Mouse (Mus musculus) erythroblast, embryonic 14.5 days (primary cell): ENCODE data around the gene Prcd. TPM values are rescaled to one million over a fixed set of nuclear protein-coding genes. Genes with fewer than 3 reads are reported as not detected.

ENCODE experiments used
- H3K27me3 ChIP-seq: 2 replicates; pipeline ENCODE4 v1.6.1; 2012; ENCODE audit warnings: inconsistent platforms; ENCODE audit not compliant: control insufficient read depth
- H3K36me3 ChIP-seq: 2 replicates; pipeline ENCODE4 v1.6.1; 2012; ENCODE audit warnings: mild to moderate bottlenecking, inconsistent platforms; ENCODE audit not compliant: control insufficient read depth
- H3K4me1 ChIP-seq: 2 replicates; pipeline ENCODE4 v1.6.1; 2012; ENCODE audit warnings: inconsistent platforms; ENCODE audit not compliant: control insufficient read depth
- H3K4me3 ChIP-seq: replicated peaks from 2 replicates; pipeline ENCODE3; 2012; ENCODE audit warnings: moderate library complexity, mild to moderate bottlenecking, inconsistent platforms
- H3K9me3 ChIP-seq: 2 replicates; pipeline ENCODE4 v1.6.1; 2012; ENCODE audit warnings: low read length, inconsistent platforms, mixed read lengths; ENCODE audit not compliant: control insufficient read depth
- GATA1 ChIP-seq: IDR thresholded peaks from 2 replicates; pipeline ENCODE4 v1.6.1; 2012; ENCODE audit warnings: low read length, inconsistent platforms, mixed read lengths
- TAL1 ChIP-seq: IDR thresholded peaks from 3 replicates; pipeline ENCODE4 v1.6.1; 2012; ENCODE audit warnings: low read length, inconsistent platforms, mixed read lengths
- polyA plus RNA-seq: library from polyadenylated mRNA; stranded (reverse); fragments of >175 nt; gene quantifications from 2 replicates; pipeline ENCODE4 v1.2.3, GENCODE M21; 2012

The Prcd gene
- polyA plus RNA-seq, 1 experiment: not detected

DNA sequence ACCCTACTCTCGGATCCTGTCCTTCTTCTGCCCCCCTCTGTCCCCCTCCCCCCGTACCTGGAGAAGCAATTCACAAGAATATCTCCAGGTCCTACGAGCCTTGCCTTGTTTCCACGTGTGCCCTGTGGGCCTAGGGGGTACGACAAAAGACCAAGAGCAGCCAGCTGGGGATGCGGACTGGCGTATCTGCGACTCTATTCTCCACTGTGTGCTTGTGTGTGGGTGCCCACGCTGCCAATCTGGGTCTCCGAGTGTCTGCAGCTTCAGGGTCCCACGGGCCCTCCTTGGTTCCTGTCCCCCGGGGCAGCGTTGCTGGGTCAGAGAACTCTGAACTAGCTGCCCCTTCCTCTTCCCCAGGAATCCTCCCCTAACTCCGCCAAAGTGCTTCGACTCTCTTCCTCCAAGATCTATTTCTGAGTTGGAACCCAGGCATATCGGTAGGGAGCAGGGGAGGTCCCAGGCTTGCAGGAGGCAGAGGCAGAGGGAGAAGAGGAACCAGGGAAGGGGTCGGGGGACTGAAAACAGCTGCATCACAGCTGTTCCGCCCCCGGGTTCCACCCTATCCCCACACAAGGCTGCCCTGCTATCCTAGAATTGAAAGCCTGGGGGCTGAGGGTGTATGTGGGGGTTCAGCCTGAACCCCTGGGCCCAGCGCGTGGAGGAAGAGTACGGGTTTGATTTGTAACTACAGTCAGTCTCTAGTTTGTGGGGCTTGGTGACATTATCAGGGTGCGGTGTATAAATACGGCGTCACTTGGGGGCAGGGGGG lies 820 bp upstream of the Prcd start:
- peaks cover 65% of the 10 kb centered on the region for H3K27me3 ChIP-seq
- peaks cover 22% of the 10 kb centered on the region for H3K4me1 ChIP-seq
- no peaks in the 10 kb centered on the region for H3K36me3 ChIP-seq
- peaks cover 4% of the 10 kb centered on the region; the same call in 1 of the 2 replicates for H3K9me3 ChIP-seq
- TF ChIP-seq GATA1 (no peak), TAL1 (no peak)
- no peak overlapping the region for H3K4me3 ChIP-seq

DNA sequence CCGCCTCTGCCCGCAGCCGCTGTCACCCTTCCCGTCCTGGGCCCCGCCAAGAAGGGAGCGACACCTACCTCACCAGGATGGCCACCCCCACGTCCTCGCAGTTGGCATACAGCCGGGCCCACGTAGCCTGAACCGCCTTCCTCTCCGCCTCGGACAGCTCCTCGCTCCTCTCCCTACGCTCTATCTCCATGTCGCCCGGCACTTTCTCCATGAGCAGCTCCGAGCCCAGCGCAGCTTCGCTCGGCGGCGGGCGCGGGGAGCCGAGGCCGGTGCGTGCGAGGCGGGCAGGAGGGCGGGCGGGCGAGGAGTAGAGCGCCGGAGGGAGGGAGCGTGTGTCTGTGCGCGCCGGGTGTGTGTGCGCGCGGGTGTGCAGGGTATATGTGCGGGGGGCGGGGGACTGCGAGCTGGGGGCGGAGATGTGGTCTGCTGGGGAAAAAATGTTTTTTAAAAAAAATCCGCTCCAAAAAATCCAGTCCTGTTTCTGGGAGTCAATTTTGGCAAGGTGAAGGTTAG lies 431 bp downstream of the Prcd start:
- no peak for TF ChIP-seq GATA1
- TF ChIP-seq TAL1: no peak
- Histone ChIP-seq H3K4me3 (no peak overlapping the region), H3K9me3 (peaks cover 4% of the 10 kb centered on the region; the same call in 1 of the 2 replicates), H3K4me1 (peaks cover 25% of the 10 kb centered on the region), H3K36me3 (no peaks in the 10 kb centered on the region), H3K27me3 (peaks cover 65% of the 10 kb centered on the region)

DNA sequence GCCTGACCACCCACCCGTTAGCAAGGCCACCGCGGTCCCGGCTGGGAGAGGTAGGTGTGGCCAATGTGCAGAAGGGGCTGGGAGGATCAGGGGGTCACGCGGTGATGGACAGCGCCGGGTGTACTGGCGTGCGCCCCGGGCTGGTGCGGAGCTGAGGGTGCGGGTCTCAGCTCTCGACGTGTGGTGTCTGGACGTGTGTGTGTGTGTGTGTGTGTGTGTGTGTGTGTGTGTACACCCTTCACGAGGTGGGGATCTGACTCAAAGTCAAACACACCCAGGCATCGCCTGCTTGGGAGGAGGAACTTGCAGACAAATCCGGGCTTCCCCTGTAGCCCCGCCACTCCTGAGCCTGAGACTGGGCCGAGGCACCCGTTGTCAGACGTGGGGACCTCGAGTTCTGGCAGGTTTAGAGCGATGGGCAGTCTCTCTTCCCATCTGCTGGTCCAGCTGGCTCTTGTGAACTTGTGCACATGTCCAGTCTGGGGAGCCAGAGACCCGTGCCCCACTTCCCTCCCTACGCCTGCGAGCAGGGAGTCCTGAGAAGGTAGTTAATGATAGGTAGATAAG lies 1.0 kb downstream of the Prcd start, which contains the start of gene Cygb:
Gene Cygb (minus strand): TSS at position 59 of the 567 bp plus-strand sequence.
- Histone ChIP-seq H3K27me3 (peaks cover 62% of the 10 kb centered on the region), H3K9me3 (peaks cover 4% of the 10 kb centered on the region; the same call in 1 of the 2 replicates), H3K36me3 (no peaks in the 10 kb centered on the region), H3K4me3 (no peak within 1 kb of the TSS), H3K4me1 (peaks cover 28% of the 10 kb centered on the region)
- no peak for TF ChIP-seq GATA1
- TF ChIP-seq TAL1: no peak

DNA sequence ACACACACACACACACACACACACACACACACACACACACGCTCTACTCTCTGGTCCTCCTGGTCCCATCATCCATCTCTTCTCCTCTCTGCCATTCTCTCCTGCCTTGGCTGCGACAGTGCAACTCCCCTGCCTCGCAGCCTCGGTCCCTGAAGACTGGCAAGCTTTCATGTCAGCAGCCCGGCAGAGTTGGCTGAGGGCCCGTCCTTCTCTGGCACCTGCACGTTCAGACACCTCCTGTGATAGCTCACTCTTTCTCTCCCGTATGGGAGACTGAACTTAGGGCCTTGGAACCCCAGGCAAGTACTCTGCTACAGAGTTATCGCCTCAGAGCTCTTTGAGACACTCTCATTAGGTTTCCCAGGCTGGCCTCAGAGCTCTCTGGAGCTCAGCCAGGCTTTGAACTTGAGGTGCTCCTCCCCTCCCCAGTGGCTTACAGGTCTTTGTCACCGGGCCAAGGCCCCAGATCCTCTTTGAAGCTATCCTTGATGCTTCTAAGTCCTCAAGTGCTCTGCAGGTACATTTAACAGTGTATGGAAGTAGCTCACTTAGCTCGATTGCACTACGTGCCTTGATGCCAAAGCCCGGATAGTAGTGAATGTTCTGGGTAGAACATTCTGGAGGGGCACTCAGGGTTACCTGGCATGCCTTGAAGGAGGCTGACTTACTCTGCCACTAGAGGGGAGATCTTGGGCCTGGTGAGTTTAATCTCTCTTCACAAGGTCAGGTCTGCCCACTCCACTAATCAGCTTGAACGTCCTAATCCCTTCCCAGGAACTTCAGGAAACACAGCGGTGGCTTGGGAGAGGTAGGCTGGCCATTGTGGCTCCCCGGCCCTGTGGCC lies 3.2 kb downstream of the Prcd start:
- H3K9me3 ChIP-seq: peaks cover 4% of the 10 kb centered on the region; the same call in 1 of the 2 replicates
- H3K27me3 ChIP-seq: peaks cover 54% of the 10 kb centered on the region
- H3K4me3 ChIP-seq: no peak overlapping the region
- TF ChIP-seq TAL1 (no peak), GATA1 (no peak)
- H3K36me3 ChIP-seq: no peaks in the 10 kb centered on the region
- H3K4me1 ChIP-seq: peaks cover 31% of the 10 kb centered on the region

DNA sequence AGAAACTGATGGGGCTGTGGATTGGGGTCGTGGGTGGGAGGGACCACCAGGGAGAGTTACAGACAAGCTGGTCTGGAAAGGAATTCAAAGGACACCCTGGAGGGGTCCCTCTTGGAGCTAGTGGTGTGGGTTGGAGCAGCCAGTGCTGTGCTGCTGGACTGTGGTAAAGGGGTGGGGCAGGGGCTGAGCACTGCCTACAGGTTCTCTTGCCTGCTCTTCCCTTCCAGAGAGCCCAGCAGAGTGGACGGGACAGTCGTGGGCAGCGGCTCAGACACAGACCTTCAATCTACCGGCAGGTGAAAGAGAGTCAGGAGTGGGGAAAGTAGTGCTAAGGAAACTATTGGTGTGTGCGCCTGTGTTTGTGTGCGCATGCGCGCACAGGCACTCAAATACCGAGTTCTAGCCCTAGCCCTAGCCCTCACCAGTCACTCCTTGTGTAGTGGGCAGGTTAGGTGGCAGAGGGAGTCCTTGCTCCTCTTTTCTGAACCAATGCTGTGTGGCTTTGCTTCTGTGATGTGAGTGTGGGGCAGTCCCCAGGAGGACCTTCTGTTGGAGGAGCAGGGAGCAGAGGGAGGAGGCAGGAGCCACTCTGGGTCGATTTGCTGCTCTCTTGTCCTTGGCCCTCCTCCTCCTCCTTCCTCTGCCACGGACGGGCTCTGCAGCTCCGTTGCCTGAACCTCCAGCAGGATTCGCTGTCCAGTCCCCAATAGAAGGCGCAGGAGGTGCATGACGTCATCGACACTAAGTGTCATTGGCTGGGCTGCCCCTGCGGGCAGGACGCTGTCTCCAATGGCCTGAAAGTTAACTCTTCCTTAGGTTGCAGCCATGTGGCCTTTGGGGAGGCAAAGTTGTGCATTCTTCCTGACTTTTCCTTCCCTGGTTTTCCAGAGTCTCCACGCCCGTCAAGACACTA lies 4.2 kb downstream of the Prcd start:
- Histone ChIP-seq H3K4me1 (peaks cover 31% of the 10 kb centered on the region), H3K27me3 (peaks cover 54% of the 10 kb centered on the region), H3K9me3 (peaks cover 4% of the 10 kb centered on the region; the same call in 1 of the 2 replicates), H3K36me3 (no peaks in the 10 kb centered on the region), H3K4me3 (peak overlapping the region; percentile 54)
- TF ChIP-seq GATA1: no peak
- no peak for TF ChIP-seq TAL1

DNA sequence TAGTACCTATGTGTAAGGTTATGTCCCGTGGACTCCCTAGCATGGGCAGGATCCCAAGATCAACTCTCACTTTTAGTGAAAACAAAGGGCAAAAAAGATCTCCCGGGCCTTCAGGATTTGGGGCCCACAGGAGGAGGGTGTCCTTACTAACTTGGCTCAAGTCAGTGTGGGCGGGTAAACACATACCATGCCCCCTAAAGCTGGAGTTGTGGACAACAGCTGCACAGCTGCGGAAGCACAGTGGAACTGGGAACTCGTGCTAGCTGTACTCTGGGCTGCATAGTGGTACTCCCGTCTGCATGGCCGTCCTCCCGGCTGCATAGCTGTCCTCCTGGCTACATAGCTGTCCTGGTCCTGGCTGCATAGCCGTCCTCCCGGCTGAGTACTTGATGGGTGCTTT lies 4.9 kb downstream of the Prcd start:
- Histone ChIP-seq H3K4me3 (no peak overlapping the region), H3K36me3 (no peaks in the 10 kb centered on the region), H3K4me1 (peaks cover 31% of the 10 kb centered on the region), H3K9me3 (peaks cover 4% of the 10 kb centered on the region; the same call in 1 of the 2 replicates), H3K27me3 (peaks cover 54% of the 10 kb centered on the region)
- no peak for TF ChIP-seq GATA1
- TF ChIP-seq TAL1: no peak

DNA sequence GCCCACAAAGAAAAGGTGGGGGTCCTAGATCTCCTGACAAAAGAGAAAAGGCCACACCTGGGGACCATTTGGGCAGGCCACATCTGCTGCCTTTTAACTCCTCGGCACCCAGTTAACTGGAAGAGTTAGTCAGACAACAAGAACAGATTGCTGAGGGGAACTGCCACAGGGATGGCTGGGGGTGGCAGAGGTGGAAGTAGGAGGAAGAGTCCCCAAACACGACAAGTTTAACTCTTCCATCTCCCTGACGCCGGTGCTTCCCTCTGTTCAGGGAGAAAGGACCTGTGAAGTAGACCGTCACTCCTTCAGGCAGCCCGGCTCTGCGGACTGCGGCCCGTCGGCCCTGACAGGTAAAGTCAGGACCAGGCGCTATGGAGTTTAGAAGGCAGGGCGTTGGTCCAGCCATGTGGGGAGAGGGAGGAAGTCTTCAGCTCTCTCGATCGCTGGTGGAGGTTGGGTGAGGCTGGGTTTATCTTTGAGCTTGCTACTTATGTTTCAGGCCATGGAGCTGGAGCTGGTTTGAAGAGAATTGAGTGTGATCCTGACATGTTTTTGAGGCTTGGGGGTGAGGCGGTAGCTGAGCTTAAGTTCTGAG lies 5.8 kb downstream of the Prcd start:
- Histone ChIP-seq H3K36me3 (no peaks in the 10 kb centered on the region), H3K27me3 (peaks cover 54% of the 10 kb centered on the region), H3K9me3 (no peaks in the 10 kb centered on the region; the same call in 1 of the 2 replicates), H3K4me1 (peaks cover 26% of the 10 kb centered on the region), H3K4me3 (no peak overlapping the region)
- no peak for TF ChIP-seq TAL1
- no peak for TF ChIP-seq GATA1

DNA sequence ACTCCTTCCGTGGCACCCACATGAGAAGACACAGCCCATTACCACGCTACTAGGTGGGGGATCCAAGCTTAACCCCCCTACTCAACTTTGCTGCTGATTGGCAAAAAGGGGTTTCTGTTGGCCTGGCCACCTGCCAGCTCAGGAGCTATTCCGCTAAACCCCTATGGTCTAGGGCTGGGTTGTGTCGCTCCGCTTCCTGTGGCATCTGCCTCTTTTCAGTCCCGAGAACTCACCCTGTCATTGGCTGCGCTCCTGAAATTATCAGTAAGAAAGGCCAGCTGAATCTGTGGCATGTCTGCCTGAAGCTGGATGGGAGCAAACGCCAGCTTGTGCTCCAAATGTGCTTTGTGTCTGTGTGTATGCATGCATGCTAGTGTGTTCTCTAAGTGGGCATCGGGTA lies 6.8 kb downstream of the Prcd start:
- Histone ChIP-seq H3K27me3 (peaks cover 46% of the 10 kb centered on the region), H3K9me3 (no peaks in the 10 kb centered on the region), H3K4me3 (no peak overlapping the region), H3K36me3 (no peaks in the 10 kb centered on the region), H3K4me1 (peaks cover 23% of the 10 kb centered on the region)
- TF ChIP-seq GATA1 (no peak), TAL1 (no peak)
